Mouse (Mus musculus) 3T3-L1 (cell line): ENCODE measurements around the gene Zfp691.

Experiments
- DNase-seq: peaks from one replicate; pipeline ENCODE4 v3.0.0-alpha.2; 2015; ENCODE audit warnings: low read depth, low spot score

Zfp691 gene

DNA sequence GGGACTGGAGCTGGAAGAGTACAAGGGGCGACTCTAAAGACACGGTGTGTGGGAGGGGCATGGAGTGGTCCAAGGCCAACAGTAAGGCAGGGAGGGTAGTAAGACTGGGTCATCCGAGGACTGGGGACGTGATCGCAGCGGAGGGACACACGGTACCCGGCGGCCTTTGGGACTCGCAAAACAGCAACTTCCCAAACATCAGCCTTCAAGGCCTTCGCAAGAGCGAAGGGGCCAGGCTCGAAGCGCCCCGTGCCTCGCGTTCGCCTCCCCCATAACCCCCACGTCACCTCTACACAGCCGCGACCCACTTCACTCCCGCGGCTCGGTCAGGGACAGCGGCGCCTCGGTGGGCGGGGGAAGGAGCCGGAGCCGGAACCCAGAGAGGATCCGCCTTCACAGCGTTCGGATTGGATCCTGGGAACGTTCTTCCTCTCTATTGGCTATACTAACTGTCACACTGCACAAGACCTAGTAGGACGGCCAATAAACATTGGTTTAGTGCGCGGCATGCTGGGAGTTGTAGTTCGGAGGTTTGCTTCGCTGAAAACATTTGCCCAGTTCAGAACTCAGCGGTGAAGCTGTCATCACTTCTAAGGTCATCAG, at the start of gene Zfp691:
Zfp691 (minus strand) TSS at position 345 of the 603 bp plus-strand sequence.
- peak; percentile 99 for DNase-seq

DNA sequence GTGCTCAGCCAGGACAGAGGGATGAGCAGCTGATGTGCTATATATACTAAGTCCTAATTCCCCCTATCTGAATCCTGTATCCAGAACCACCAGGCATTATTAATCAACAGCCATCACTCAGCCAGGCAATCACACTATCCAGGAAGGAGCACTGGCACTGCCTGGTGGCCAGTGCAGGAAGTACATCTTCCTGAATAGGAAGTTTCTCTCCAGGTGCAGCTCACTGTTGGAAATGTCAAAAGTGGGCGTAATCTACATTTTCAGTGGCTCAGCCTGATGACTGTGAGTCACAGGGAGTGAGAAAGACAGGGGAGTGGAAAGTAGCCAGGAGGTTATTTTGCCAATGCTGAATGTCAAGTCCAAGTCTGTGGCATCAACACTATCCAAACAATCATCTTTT, 49.7 kb upstream of the Zfp691 start:
- peak; percentile 76 for DNase-seq

DNA sequence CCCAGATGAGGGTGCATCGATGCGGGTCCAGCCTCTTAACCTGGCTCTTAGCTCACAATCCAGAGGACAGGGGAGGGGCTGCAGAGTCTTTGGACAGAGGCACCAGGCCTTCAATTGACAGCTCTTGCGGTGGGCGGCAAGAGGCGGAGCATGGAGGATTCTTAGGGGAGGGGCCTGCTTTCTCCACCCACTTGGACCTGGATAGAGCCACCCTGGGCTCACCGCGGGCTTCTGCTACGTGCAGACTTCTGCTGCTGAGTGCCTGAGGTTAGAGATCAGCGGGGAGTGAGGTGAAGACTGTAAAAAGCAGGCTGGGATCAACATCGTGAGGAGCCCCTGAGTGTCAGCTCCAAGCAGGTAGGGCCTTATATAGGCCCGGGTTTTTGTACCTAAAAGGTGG, 44.2 kb upstream of the Zfp691 start, which contains the start of gene Tmem269:
Tmem269 (minus strand) TSS at position 49 of the 400 bp plus-strand sequence.
- DNase-seq = no peak

DNA sequence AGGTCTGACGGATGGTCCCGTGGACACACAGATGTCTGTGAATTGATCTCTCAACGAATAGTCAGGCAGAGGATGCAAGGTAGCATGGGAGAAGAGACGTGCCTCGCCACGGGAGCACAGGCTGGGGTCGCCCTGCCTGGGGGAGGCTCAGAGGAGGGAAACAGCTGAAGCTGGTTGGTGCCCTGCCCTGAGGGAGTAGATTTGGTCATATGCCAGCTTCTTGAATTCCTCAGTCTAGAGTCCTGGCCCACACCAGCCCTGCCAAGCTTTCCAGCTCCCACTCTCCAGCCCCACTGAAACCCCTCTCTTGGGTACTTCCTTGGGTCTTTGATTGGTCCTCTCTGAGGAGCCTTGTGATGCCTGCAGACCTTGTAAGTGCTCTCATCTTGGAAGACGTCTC, 42.7 kb upstream of the Zfp691 start:
- peak; percentile 27 for DNase-seq

DNA sequence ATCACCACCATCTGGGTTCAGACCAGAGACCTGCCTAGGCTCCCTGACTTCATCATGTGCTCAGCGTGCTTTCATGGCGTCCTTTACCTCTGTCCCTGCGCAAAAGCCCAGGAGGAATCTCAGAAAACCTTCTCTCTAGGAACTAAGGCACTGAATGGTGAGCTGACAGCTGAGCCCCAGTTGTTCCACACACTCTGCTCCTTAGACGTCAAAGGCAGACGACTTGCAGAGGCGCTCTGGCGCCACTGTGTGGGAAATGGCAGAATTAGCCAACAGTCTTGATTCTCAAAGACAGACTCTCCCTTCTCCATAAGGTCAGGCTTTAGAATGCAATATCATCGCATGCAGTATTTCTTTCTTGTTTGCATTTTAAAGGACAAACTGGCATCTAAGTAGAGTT, 30.7 kb upstream of the Zfp691 start:
- peak; percentile 67 for DNase-seq

DNA sequence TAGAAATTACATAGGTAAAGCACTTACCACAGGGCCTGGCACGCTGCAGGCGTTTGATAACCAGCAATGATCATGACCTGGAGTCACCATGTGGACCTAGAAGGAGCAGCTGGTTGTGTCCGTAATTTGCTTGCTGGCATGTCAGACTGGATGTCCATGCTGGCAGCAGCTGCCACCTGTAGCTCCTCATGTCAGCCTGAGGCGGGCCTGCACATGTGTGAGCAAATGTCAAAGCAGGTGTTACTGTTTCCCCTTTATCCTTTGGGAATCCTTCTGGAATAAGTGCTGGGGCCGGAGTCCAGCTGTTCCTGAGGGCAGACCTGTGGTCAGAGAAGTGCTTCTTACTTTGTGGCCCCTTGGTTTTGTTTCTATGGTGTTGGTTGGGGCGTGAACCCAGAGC, 24.1 kb upstream of the Zfp691 start:
- no peak for DNase-seq

DNA sequence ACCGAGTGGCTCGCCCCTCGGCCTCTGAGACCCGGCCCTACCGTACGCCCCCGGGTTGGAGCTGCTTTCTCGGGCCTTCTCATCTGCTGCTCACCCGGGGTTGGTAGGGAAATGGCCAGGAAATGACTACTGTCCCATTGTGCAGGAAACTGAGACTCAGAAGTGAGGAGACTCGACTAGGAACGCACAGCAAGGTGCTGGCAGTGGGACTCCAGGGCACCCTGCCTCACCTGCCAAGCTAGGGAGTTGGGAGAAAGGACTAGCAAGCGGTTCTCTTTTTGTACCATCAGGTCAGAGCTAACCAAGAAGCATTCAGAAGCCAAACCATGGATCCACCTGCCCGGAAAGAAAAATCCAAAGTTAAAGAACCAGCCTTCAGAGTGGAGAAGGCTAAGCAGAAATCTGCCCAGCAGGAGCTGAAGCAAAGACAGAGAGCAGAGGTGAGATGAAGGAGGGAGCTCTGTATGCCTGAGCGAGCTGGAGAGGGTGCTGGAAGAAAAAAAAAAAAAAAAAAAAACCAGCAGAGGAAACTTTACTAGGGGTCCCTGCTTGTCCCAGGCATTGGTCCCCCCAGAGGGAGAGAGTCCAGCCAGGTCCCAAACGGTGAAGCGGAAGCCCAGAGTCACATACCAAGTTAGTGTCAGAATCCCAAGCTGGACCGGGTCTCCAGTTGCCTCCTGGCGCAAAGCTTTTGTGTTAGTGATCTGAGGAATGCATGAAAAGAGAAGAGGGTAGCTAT, 21.8 kb upstream of the Zfp691 start:
- DNase-seq = peak; percentile 20

DNA sequence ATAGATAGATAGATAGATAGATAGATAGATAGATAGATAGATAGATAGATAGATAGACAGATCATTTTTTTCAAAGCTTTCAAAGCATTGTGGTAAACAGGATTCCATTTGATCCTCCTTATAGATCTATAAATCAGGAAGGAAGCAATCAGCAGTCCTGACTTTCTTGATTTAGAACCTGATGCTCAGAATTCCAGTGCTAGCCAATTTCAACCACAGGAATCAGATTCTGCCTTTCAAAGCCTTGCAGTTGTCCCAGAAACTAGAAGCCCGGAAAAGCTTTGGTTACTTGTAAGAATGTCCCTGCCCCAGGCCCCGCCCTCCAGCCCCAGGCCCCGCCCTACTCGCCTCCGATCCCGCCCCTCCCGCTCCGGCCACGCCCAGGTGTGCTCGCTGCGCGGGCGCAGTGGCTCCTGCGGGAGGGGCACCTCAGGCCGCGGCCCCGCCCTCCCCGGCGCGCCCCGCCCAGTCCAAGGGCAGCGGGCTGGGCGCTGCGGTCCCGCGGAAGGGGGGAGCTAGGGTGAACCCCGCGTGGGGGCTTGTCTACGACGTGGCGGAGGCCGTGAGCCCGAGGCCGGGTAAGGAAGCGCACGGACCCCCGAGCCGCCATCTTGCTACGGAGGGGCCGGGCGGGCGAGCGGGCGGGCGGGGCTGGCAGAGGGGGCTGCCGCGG, 21.1 kb upstream of the Zfp691 start, which contains the start of gene Svbp:
Svbp (plus strand) TSS at position 398 of the 673 bp plus-strand sequence.
- peak; percentile 79 for DNase-seq

DNA sequence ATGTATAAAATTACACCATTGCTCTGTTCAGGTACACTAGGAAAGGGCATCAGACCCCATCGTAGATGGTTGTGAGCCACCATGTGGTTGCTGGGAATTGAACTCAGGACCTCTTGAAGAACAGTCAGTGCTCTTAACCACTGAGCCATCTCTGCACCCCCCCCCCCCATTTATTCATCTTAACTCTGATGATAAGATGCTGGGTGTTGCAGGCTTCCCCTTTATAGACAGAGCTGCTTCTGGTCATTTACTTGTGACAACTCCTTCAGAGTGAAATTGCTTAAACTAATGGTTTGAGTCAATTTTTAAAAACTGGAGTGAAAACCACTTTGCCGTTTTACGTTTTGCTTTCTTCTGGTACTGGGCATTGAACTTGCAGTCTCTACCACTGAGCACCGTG, 18.8 kb upstream of the Zfp691 start:
- DNase-seq = no peak

DNA sequence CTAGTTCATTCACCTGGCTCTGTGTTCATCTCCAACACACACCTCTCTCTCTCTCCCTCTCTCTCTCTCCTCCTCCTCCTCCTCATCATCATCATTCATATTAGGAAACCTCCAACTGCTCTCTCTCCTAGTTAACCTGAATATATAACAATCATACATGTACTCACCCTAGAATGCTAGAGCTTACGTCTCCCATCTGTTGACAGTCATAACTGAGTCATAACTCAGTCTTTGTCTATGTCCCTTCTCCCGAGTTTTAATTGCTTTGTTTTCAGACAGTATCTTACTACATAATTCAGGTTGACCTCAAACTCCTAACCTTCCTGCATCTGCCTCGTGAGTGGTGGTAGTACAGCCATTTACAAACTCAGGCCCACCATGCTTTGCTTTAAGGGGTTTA, 17.3 kb upstream of the Zfp691 start:
- DNase-seq = no peak

DNA sequence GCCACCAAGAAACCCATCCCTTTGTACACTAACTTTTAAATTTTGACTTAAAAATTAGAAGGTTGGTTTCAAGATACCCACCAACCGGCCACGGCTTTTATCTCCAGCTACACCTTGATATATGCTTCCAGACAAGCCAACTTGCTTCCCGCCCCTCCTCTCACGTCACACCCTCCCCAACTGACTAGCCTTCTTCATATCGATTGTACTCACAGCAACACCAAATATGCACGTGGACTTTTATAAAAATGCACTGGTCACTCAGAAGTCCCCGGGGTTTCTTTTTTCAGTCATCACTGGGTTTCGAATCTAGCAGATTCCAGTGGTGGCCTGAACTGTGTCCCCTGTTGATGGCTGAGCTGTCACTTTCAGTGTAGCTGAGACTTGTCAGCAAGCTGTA, 16.6 kb upstream of the Zfp691 start:
- no peak for DNase-seq

DNA sequence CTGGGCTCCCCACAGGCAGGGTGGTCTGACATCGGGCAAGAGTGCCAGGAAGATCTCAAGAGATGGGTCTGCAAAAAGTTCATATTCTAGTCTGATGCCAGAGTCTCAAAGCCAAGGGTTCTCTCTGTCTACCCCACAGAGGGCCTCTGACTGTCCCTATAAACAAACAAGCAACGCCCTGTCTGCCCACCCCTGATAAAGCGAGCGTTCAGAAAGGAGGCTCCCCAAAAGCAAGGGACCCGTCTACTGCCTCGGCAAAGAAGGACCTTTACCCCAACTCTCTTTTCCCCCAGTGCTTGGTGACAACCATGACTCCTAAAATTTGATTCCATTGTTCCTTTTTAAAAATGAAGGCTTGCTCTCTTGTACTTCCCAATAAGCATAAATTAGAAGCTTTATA, 15.9 kb upstream of the Zfp691 start, which contains the start of gene Ermap:
Ermap (minus strand) TSS at position 148 of the 400 bp plus-strand sequence.
- DNase-seq = no peak

DNA sequence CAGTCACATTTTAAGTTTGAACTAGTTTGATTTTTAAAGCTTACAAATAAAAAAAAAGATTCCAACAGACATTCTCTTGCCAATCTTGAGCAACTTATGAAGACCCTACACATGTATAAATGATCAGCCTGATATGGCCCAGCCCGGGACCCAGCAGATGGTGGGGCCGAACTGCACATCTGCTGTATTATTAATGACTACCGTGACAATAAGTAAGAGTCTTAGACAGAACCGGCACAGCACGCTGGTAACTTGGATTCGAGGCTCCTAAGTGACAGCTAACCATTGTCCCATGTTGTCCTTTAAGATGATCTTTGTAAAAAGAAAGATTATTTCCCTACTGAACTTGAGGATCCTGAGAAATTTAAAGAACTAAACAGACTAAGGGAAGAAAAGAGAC, 15.4 kb upstream of the Zfp691 start:
- no peak for DNase-seq

DNA sequence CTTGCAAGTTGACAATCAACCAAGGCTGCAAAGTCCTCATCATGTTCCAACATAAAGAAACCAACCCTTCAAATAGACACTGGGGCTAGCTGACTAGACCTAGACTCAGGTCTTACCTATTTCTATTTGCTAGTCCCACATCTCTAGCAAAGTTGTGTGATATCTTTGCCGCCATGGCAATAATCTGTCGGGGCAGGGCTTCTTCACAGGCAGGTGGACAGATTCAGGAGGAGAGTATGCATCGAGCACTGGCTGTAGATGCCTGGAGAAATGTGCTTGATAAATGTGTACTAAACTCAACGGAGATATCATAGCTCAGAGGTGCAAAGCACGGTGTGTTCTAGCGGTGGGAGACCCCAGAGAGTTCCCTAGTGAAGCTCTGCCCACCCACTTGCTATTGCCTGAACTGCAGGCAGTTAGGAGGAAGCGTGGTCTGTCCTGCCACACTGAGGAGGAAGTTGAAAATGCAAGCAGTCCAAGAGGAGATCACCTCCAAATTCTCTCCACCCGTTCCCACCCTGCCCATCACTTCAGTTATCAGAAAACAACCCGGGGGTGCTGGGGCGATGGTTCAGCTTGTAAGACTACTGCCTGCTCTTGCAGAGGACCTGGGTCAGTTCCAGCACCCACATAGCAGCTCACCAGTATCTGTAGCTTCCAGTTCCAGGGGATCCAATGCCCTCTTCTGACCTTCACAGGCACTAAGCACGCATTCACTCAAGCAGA, 14.2 kb upstream of the Zfp691 start:
- no peak for DNase-seq

DNA sequence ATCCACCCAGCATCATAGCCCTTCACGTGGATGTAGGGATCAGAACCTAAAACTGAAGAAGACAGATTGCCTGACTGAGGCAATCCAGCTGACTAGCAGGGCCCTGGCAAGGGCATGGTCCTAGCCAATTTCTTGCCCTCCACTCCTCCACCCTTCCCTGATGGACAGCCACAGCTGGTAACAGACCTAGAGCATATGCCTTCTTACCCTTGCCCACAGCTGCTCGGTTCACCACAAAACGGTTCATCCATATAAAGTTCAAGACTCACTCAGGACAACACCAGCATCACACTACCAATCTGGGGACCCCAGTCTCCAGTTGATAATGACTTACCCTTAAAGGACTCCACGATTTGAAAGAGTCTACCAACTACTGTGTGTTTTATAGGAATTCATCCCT, 11.8 kb upstream of the Zfp691 start:
- DNase-seq = no peak

DNA sequence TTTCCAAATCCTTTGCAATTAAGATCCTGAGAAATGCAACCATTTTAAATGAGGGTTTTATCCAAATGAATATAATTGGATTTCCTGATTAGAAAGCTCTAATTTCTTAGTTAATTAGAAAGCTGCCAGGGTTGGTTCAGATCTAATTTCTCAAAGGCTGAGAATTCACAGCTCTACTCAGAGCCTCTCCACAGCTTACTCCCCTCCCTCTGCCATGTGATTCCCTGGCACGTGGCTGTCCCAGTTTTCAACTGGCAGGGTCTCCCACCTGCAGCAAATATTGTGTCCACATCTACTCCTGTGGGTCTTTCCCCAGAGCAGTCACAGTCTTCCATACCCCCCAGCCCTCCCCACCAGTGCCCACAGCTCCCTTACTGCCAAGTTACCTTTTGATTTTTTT, 9.5 kb upstream of the Zfp691 start:
- no peak for DNase-seq

DNA sequence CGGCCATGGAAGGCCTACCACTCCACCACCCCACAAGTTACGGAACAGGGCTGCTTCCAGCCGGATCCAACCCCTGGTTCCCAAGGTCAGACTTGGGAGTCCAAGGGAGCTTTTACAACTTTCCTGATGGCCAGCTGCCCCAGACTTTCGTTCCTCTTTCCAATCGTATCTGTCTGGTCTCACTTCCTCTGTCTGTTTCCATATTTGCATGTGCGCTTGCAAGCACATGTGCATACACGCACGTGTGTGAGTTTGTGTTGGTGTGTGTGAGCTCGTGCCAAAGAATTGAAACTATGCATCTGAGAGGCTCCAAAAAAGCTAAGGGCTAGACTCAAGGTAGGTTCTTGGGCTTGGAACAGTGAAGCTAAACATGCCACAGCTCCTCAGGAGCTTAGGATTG, 7.5 kb upstream of the Zfp691 start:
- DNase-seq = no peak

DNA sequence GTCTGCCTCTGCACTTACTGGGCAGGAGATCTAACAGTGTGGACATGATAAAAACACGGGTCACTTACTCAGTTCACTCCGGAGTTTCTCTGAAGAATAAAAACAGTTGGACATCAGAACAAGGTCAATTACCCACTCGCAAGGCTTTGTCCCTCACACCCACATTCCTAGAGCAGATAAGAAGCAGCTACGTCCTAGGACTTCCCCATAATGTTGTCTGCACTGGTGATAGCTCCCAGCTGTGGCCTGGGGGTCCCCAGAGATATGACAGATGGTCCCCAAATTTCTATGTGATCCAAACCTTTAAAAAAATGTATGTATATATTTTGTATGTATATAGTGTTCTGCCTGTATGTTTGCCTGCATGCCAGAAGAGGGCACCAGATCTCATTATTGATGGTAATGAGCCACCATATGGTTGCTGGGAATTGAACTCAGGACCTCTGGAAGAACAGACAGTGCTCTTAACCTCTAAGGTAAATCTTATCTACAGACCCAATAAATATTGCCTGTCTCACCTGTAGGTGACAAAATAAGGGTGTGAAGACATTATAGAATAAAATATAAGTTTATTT, 6.2 kb upstream of the Zfp691 start:
- no peak for DNase-seq

DNA sequence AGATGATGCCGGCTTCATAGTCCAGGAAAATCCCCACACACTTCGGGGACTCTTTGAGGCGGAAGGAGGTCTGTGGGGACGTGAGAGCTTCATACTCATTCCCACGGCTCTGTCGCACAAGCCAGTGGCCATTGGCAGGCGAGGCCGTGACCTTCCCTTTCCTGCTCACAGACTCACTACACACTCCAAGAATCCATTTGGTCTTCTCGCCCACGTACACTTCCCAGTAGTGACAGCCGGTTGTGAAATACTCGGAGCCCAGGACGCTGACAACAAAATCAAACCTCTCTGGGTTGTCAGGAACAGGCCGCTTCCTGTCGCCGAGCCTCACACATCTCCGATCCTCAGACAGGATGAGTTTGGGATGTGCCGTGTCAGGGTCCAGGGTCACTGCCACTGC, 4.3 kb upstream of the Zfp691 start:
- DNase-seq = no peak

DNA sequence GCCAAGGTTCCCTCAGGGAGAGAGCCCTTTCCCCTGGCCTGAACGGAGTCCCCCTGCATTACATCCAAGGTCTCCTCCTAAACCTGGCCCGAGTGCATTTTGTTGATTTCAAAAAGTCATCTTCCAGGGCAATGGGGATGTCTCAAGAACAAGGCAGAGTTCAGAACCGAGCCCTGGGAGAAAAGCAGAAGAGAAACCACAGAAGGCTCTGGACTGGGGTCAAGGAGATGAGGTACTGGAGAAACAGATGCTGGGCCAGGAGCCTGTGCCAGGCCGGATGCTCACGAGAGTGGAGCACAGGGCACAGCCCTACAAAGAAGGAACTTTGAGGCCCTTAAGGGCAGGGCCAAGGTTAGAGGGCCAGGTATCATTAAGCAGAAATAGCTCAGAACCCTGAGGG, 3.7 kb upstream of the Zfp691 start:
- no peak for DNase-seq

DNA sequence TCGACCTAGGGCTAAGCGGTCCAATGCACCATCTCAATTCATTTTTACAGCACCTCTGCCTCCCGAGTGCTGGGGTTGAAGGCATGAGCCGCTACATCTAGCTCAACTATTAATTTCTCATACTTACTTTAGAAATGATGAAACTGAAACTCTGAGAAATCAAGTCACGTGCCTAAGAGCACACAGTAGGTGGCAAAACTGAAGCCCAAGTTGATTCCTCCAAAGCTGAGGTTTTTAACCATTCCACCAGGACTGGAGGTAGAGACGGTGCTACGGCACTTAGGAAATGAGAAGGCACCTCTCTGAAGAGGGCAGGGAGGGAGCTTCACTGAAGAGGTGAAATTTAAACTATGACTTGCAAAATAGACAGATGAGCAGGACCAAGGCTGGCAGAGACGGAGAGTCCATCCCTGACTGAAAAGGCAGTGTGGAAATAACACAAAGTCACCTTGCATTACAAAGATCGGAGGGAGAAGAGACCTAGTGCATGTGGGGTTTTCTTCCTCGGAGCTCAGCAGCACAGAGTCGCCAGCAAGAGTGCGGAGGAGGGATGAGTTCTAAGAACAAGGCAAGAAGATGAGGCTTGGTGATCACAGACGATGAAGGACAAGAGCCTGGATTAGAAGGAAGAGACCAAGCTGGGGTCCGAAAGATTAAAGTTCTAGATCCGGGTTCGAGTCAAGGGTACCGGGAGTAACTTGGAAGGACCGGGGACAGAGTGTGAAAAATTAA, 910 bp downstream of the Zfp691 start:
- no peak for DNase-seq
